In genomic region chr4:106614180-106614797, GRCm38 (mm10) we compare ENCODE assay signal across 8 mouse cellular contexts. TPM values are rescaled to one million over a fixed set of nuclear protein-coding genes. Genes with fewer than 3 reads are reported as not detected.
DNase-seq lines count a peak whose midpoint lies in the region; ATAC-seq and TF ChIP-seq lines count a peak whose summit lies in the region.

No protein-coding gene starts in this region.

- H3K9me3 ChIP-seq in CH12.LX (replicated peaks; ENCODE audit: low read length): no peaks in the 10 kb centered on the region
- H3K9me3 ChIP-seq in forebrain, embryonic 10.5 days: no peaks in the 10 kb centered on the region
- H3K9me3 ChIP-seq in heart, postnatal 0 days (replicated peaks; ENCODE audit: control insufficient read depth, low read length): no peaks in the 10 kb centered on the region
- H3K9me3 ChIP-seq in liver, embryonic 15.5 days (replicated peaks): no peaks in the 10 kb centered on the region
- H3K9me3 ChIP-seq in neural tube, embryonic 13.5 days: no peaks in the 10 kb centered on the region

- H3K27me3 ChIP-seq in CH12.LX (replicated peaks): no peaks in the 10 kb centered on the region
- peaks cover 34% of the 10 kb centered on the region for H3K27me3 ChIP-seq in forebrain, embryonic 10.5 days (ENCODE audit: poor library complexity, severe bottlenecking)
- H3K27me3 ChIP-seq in heart, postnatal 0 days (ENCODE audit: control insufficient read depth, insufficient read depth, low read length): peaks cover 23% of the 10 kb centered on the region
- H3K27me3 ChIP-seq in liver, embryonic 15.5 days: peaks cover 55% of the 10 kb centered on the region
- peaks cover 6% of the 10 kb centered on the region; the same call in 1 of the 2 replicates for H3K27me3 ChIP-seq in neural tube, embryonic 13.5 days

- TF ChIP-seq POLR2A in CH12.LX (IDR thresholded peaks at IDR 0.05; ENCODE audit: low read depth, low read length): no peak

- peaks cover 14 to 33% of the 10 kb centered on the region in 2 experiments; a peak in 3 of 4 replicates for H3K4me1 ChIP-seq in CH12.LX (ENCODE audit: control insufficient read depth in 1 of 2, insufficient read depth in 2 of 2)
- H3K4me1 ChIP-seq in forebrain, embryonic 10.5 days: peaks cover 20% of the 10 kb centered on the region
- no peaks in the 10 kb centered on the region for H3K4me1 ChIP-seq in heart, postnatal 0 days (ENCODE audit: control insufficient read depth, insufficient read depth)
- peaks cover 43% of the 10 kb centered on the region for H3K4me1 ChIP-seq in liver, embryonic 15.5 days (replicated peaks)
- H3K4me1 ChIP-seq in neural tube, embryonic 13.5 days (replicated peaks): peaks cover 19% of the 10 kb centered on the region

- 45% methylated on average over 7 of the region's 7 CpGs for WGBS in forebrain, embryonic 10.5 days
- WGBS in heart, postnatal 0 days: 45% methylated on average over 7 of the region's 7 CpGs
- 42% methylated on average over 7 of the region's 7 CpGs for WGBS in liver, embryonic 15.5 days (ENCODE audit: insufficient replicate concordance)
- 40% methylated on average over 7 of the region's 7 CpGs for whole genome bisulfite sequencing in neural tube, embryonic 13.5 days

- no peak; the same call in none of the 2 replicates for TF ChIP-seq RAD21 in CH12.LX (IDR thresholded peaks at IDR 0.05; ENCODE audit: low read depth, low read length)

- H3K79me2 ChIP-seq in CH12.LX (replicated peaks; ENCODE audit: control insufficient read depth, extremely low read depth, insufficient read depth, poor library complexity, severe bottlenecking): no peaks in the 10 kb centered on the region

- dilution Hi-C loops in CH12.LX (cut with MboI; ENCODE audit: extremely low pct_ligation_motif_present, extremely low pct_unique_long_range_greater_than_20kb, low sequenced_read_pairs): no loop called here

- in situ Hi-C loops in CH12.LX (cut with MboI; ENCODE audit: low pct_ligation_motif_present, low pct_unique_long_range_greater_than_20kb, low sequenced_read_pairs): no loop called here

- DNase-seq in CH12.LX (ENCODE audit: extremely low read depth): peak; percentile 85
- DNase-seq in c-Kit-positive CD71-positive TER-119-negative erythroid progenitor cells, embryonic 14.5 days (ENCODE audit: low read depth): peak; percentile 40
- peak; percentile 81 for DNase-seq in forebrain, embryonic 10.5 days (ENCODE audit: extremely low spot score, low spot score)
- peak; percentile 40 for DNase-seq in heart, postnatal 0 days (ENCODE audit: low spot score)
- peak; percentile 55 to 82 for DNase-seq in kidney, postnatal 36 days
- DNase-seq in testis, postnatal 14 days (ENCODE audit: low spot score): peak; percentile 44

- TF ChIP-seq EP300 in CH12.LX (IDR thresholded peaks at IDR 0.05; ENCODE audit: low read length): no peak
- TF ChIP-seq EP300 in heart, postnatal 0 days (IDR thresholded peaks at IDR 0.05; ENCODE audit: low read depth): no peak

- H3K27ac ChIP-seq in CH12.LX (ENCODE audit: insufficient read depth, low read depth): no peak overlapping the region
- H3K27ac ChIP-seq in forebrain, embryonic 10.5 days: peak overlapping the region; percentile 60; the same call in 1 of the 2 replicates
- no peak overlapping the region for H3K27ac ChIP-seq in heart, postnatal 0 days (ENCODE audit: low read depth)
- peak overlapping the region; percentile 80 for H3K27ac ChIP-seq in liver, embryonic 15.5 days (replicated peaks)
- H3K27ac ChIP-seq in neural tube, embryonic 13.5 days (replicated peaks): no peak overlapping the region

- no peak overlapping the region for H3K4me3 ChIP-seq in CH12.LX (replicated peaks in 1 of 3; ENCODE audit: low read depth in 2 of 3, low read length in 2 of 3, poor library complexity in 1 of 3)
- H3K4me3 ChIP-seq in forebrain, embryonic 10.5 days: no peak overlapping the region
- no peak overlapping the region for H3K4me3 ChIP-seq in heart, postnatal 0 days (ENCODE audit: low read depth, low read length)
- H3K4me3 ChIP-seq in liver, embryonic 15.5 days (replicated peaks): no peak overlapping the region; the same call in 1 of the 2 replicates
- no peak overlapping the region for H3K4me3 ChIP-seq in neural tube, embryonic 13.5 days

- peak overlapping the region; percentile 41; the same call in 1 of the 2 replicates for H3K4me2 ChIP-seq in CH12.LX (ENCODE audit: insufficient read depth, low read depth, poor library complexity, severe bottlenecking)
- no peak overlapping the region for H3K4me2 ChIP-seq in heart, postnatal 0 days (ENCODE audit: low read depth, low read length)
- H3K4me2 ChIP-seq in liver, embryonic 15.5 days: peak overlapping the region; percentile 63
- no peak overlapping the region for H3K4me2 ChIP-seq in neural tube, embryonic 13.5 days

- TF ChIP-seq CTCF in CH12.LX (conservative IDR thresholded peaks at IDR 0.05 in 1 of 2, IDR thresholded peaks at IDR 0.05 in 1 of 2; ENCODE audit: low read depth in 2 of 2, low read length in 2 of 2): peak; percentile 92 to 94
- peak; percentile 89 for TF ChIP-seq CTCF in heart, postnatal 0 days (IDR thresholded peaks at IDR 0.05; ENCODE audit: low read depth)

- peak; percentile 51 for ATAC-seq in heart, postnatal 0 days (ENCODE audit: insufficient read depth, low read depth)
- peak; percentile 67 for ATAC-seq in liver, embryonic 15.5 days (ENCODE audit: insufficient read depth)
- peak; percentile 90 for ATAC-seq in neural tube, embryonic 13.5 days (ENCODE audit: low read depth)

- 0 out of 2 replicates have a peak overlapping the region, but pooled peaks have one; percentile 16 for H3K9ac ChIP-seq in CH12.LX (ENCODE audit: insufficient read depth, low read depth)
- H3K9ac ChIP-seq in heart, postnatal 0 days (replicated peaks; ENCODE audit: low read depth, low read length): no peak overlapping the region
- H3K9ac ChIP-seq in liver, embryonic 15.5 days: peak overlapping the region; percentile 19; the same call in 1 of the 2 replicates
- H3K9ac ChIP-seq in neural tube, embryonic 13.5 days: no peak overlapping the region

- H3K36me3 ChIP-seq in CH12.LX (replicated peaks in 1 of 2; ENCODE audit: control insufficient read depth in 1 of 2, insufficient read depth in 1 of 2, low read length in 1 of 2): no peaks in the 10 kb centered on the region
- no peaks in the 10 kb centered on the region for H3K36me3 ChIP-seq in forebrain, embryonic 10.5 days (replicated peaks)
- H3K36me3 ChIP-seq in heart, postnatal 0 days (replicated peaks; ENCODE audit: control insufficient read depth, insufficient read depth, low read length): no peaks in the 10 kb centered on the region
- no peaks in the 10 kb centered on the region for H3K36me3 ChIP-seq in liver, embryonic 15.5 days (replicated peaks)
- no peaks in the 10 kb centered on the region for H3K36me3 ChIP-seq in neural tube, embryonic 13.5 days

TF ChIP-seq in CH12.LX, 34 proteins besides CTCF, POLR2A, EP300 and RAD21 (continues in another document):
- no peak for TF ChIP-seq ZNF384 (IDR thresholded peaks at IDR 0.05; ENCODE audit: low read depth, low read length)
- TF ChIP-seq ZC3H11A (IDR thresholded peaks at IDR 0.05; ENCODE audit: low read depth, low read length): peak; percentile 49
- TF ChIP-seq KAT2A (IDR thresholded peaks at IDR 0.05; ENCODE audit: insufficient replicate concordance, low read length): no peak
- peak; percentile 84 for TF ChIP-seq SMC3 (IDR thresholded peaks at IDR 0.05; ENCODE audit: low read depth, low read length)

RNA-seq across cellular contexts. Expression of gene Lexm, which starts 2.8 kb away (rescaled TPM):
- total RNA-seq in CH12.LX (2012; rRNA removed) (0.21 TPM in 2 replicates), CH12.LX (2014; rRNA removed) (0.15 and 0.19 TPM in 2 replicates)
- not detected in 2 replicates for polyA plus RNA-seq in CH12.LX (2012; ENCODE audit: insufficient read length, low read depth)
- polyA plus RNA-seq in forebrain, embryonic 10.5 days (2016; fragmentation: Nextera tagmentation; extraction: Ambion mirVana): 0.36 TPM in 1 of 2 replicates, not detected in the other
- total RNA-seq in heart, postnatal 0 days (2014; rRNA removed; ENCODE audit: low replicate concordance): not detected in 2 replicates
- not detected in 2 replicates for polyA plus RNA-seq in heart, postnatal 0 days (2015; fragmentation: Nextera tagmentation; extraction: Ambion mirVana)
- not detected in 2 replicates for polyA plus RNA-seq in liver, embryonic 15.5 days (2015; fragmentation: Nextera tagmentation; extraction: Ambion mirVana)
- 0.13 TPM in 1 of 2 replicates, not detected in the other for polyA plus RNA-seq in neural tube, embryonic 13.5 days (2015; fragmentation: Nextera tagmentation; extraction: Ambion mirVana)

RNA-seq across cellular contexts. Expression of gene Ttc22, which starts 7.9 kb away (rescaled TPM):
- total RNA-seq in CH12.LX (2012; rRNA removed) (not detected in 2 replicates), CH12.LX (2014; rRNA removed) (not detected in 2 replicates)
- not detected in 2 replicates for polyA plus RNA-seq in CH12.LX (2012; ENCODE audit: insufficient read length, low read depth)
- not detected in 2 replicates for polyA plus RNA-seq in forebrain, embryonic 10.5 days (2016; fragmentation: Nextera tagmentation; extraction: Ambion mirVana)
- 0.73 TPM in 1 of 2 replicates, not detected in the other for total RNA-seq in heart, postnatal 0 days (2014; rRNA removed; ENCODE audit: low replicate concordance)
- 0.25 and 0.38 TPM in 2 replicates for polyA plus RNA-seq in heart, postnatal 0 days (2015; fragmentation: Nextera tagmentation; extraction: Ambion mirVana)
- polyA plus RNA-seq in liver, embryonic 15.5 days (2015; fragmentation: Nextera tagmentation; extraction: Ambion mirVana): 0.07 and 0.16 TPM in 2 replicates
- polyA plus RNA-seq in neural tube, embryonic 13.5 days (2015; fragmentation: Nextera tagmentation; extraction: Ambion mirVana): 2.0 and 2.4 TPM in 2 replicates

RNA-seq across cellular contexts. Expression of gene Pars2, which starts 36.6 kb away (rescaled TPM):
- total RNA-seq in CH12.LX (2012; rRNA removed) (14.9 and 17.1 TPM in 2 replicates), CH12.LX (2014; rRNA removed) (11.1 and 13.0 TPM in 2 replicates)
- 9.3 and 11.1 TPM in 2 replicates for polyA plus RNA-seq in CH12.LX (2012; ENCODE audit: insufficient read length, low read depth)
- polyA plus RNA-seq in forebrain, embryonic 10.5 days (2016; fragmentation: Nextera tagmentation; extraction: Ambion mirVana): 14.9 and 19.7 TPM in 2 replicates
- 12.3 and 46.3 TPM in 2 replicates for total RNA-seq in heart, postnatal 0 days (2014; rRNA removed; ENCODE audit: low replicate concordance)
- 6.6 and 7.2 TPM in 2 replicates for polyA plus RNA-seq in heart, postnatal 0 days (2015; fragmentation: Nextera tagmentation; extraction: Ambion mirVana)
- 4.8 and 5.2 TPM in 2 replicates for polyA plus RNA-seq in liver, embryonic 15.5 days (2015; fragmentation: Nextera tagmentation; extraction: Ambion mirVana)
- 8.7 and 9.7 TPM in 2 replicates for polyA plus RNA-seq in neural tube, embryonic 13.5 days (2015; fragmentation: Nextera tagmentation; extraction: Ambion mirVana)

RNA-seq across cellular contexts. Expression of gene Dhcr24, which starts 53.5 kb away (rescaled TPM):
- total RNA-seq in CH12.LX (2012; rRNA removed): 46.9 and 51.6 TPM in 2 replicates
- total RNA-seq in CH12.LX (2014; rRNA removed): 37.3 and 41.4 TPM in 2 replicates
- polyA plus RNA-seq in CH12.LX (2012; ENCODE audit: insufficient read length, low read depth): 87.8 and 90.5 TPM in 2 replicates
- polyA plus RNA-seq in forebrain, embryonic 10.5 days (2016; fragmentation: Nextera tagmentation; extraction: Ambion mirVana): 10.5 and 11.7 TPM in 2 replicates
- 41.8 and 43.2 TPM in 2 replicates for total RNA-seq in heart, postnatal 0 days (2014; rRNA removed; ENCODE audit: low replicate concordance)
- polyA plus RNA-seq in heart, postnatal 0 days (2015; fragmentation: Nextera tagmentation; extraction: Ambion mirVana): 1.7 and 1.9 TPM in 2 replicates
- 7.8 and 10.4 TPM in 2 replicates for polyA plus RNA-seq in liver, embryonic 15.5 days (2015; fragmentation: Nextera tagmentation; extraction: Ambion mirVana)
- polyA plus RNA-seq in neural tube, embryonic 13.5 days (2015; fragmentation: Nextera tagmentation; extraction: Ambion mirVana): 5.1 and 5.8 TPM in 2 replicates

Comparison
In these comparisons a context has a peak if more than half of its experiments do, and no peak if none do; other contexts are left out.
1. H3K27ac ChIP-seq: peak in forebrain, embryonic 10.5 days (single experiment) and liver, embryonic 15.5 days (single experiment); none in CH12.LX (single experiment), heart, postnatal 0 days (single experiment) and neural tube, embryonic 13.5 days (single experiment).
2. H3K4me2 ChIP-seq: peak in CH12.LX (single experiment) and liver, embryonic 15.5 days (single experiment); none in heart, postnatal 0 days (single experiment) and neural tube, embryonic 13.5 days (single experiment).
3. H3K9ac ChIP-seq: peak in CH12.LX (single experiment) and liver, embryonic 15.5 days (single experiment); none in heart, postnatal 0 days (single experiment) and neural tube, embryonic 13.5 days (single experiment).
4. Peak in every context shown above with its lines, with median percentiles within 50 percentile points of each other: DNase-seq and ATAC-seq.